In genomic region chr4:106474241-106474640, GRCm38 (mm10) we compare ENCODE assay signal across 10 mouse cellular contexts. TPM values are rescaled to one million over a fixed set of nuclear protein-coding genes. Genes with fewer than 3 reads are reported as not detected.
DNase-seq lines count a peak whose midpoint lies in the region; ATAC-seq lines count a peak whose summit lies in the region.
"Had no signal": no experiment of that assay in that cellular context is flagged by ENCODE, and none has a peak within 500 bp of the region (broad histone marks: within the 10 kb centered on the region; RNA-seq: fewer than 3 reads in every experiment).

No protein-coding gene starts in this region.

- no peaks in the 10 kb centered on the region for H3K27me3 ChIP-seq in forebrain, embryonic 13.5 days
- no peaks in the 10 kb centered on the region for H3K27me3 ChIP-seq in intestine, embryonic 16.5 days (replicated peaks; ENCODE audit: control insufficient read depth, insufficient read depth, low read length)
- peaks cover 11% of the 10 kb centered on the region for H3K27me3 ChIP-seq in limb, embryonic 13.5 days
- H3K27me3 ChIP-seq: stomach, embryonic 15.5 days had no signal

- H3K9me3 ChIP-seq in forebrain, embryonic 13.5 days (replicated peaks), result no peaks in the 10 kb centered on the region
- H3K9me3 ChIP-seq in intestine, embryonic 16.5 days (ENCODE audit: control insufficient read depth, low read length), result no peaks in the 10 kb centered on the region
- no peaks in the 10 kb centered on the region for H3K9me3 ChIP-seq in limb, embryonic 13.5 days
- H3K9me3 ChIP-seq: stomach, embryonic 15.5 days had no signal

- no peak overlapping the region for H3K4me3 ChIP-seq in forebrain, embryonic 13.5 days
- no peak overlapping the region for H3K4me3 ChIP-seq in intestine, embryonic 16.5 days (ENCODE audit: low read length)
- H3K4me3 ChIP-seq in limb, embryonic 13.5 days, result no peak overlapping the region
- H3K4me3 ChIP-seq: stomach, embryonic 15.5 days had no signal

- H3K27ac ChIP-seq in forebrain, embryonic 13.5 days, result no peak overlapping the region
- H3K27ac ChIP-seq in intestine, embryonic 16.5 days (ENCODE audit: low read length), result no peak overlapping the region
- no peak overlapping the region for H3K27ac ChIP-seq in limb, embryonic 13.5 days
- H3K27ac ChIP-seq: stomach, embryonic 15.5 days had no signal

- WGBS in forebrain, embryonic 13.5 days, result 2% methylated on average over 6 of the region's 6 CpGs
- 3% methylated on average over 6 of the region's 6 CpGs for WGBS in intestine, embryonic 16.5 days
- WGBS in limb, embryonic 13.5 days, result 6% methylated on average over 6 of the region's 6 CpGs

- ATAC-seq in forebrain, embryonic 13.5 days, result peak; percentile 76
- ATAC-seq in intestine, embryonic 16.5 days, result peak; percentile 41
- peak; percentile 66; the same call in 1 of the 2 replicates for ATAC-seq in limb, embryonic 13.5 days (ENCODE audit: low FRiP score, low read depth)

- H3K36me3 ChIP-seq in forebrain, embryonic 13.5 days (ENCODE audit: poor library complexity, severe bottlenecking), result no peaks in the 10 kb centered on the region
- no peaks in the 10 kb centered on the region for H3K36me3 ChIP-seq in intestine, embryonic 16.5 days (ENCODE audit: control insufficient read depth, insufficient read depth, low read length)
- no peaks in the 10 kb centered on the region for H3K36me3 ChIP-seq in limb, embryonic 13.5 days
- H3K36me3 ChIP-seq: stomach, embryonic 15.5 days had no signal

- no peaks in the 10 kb centered on the region for H3K4me1 ChIP-seq in forebrain, embryonic 13.5 days
- H3K4me1 ChIP-seq in intestine, embryonic 16.5 days (ENCODE audit: control insufficient read depth, insufficient read depth, low read length), result 0 out of 2 replicates have a peak, but pooled peaks cover 2% of the 10 kb centered on the region
- no peaks in the 10 kb centered on the region for H3K4me1 ChIP-seq in limb, embryonic 13.5 days
- H3K4me1 ChIP-seq: stomach, embryonic 15.5 days had no signal

- peak; percentile 73 for DNase-seq in A20 (ENCODE audit: low read depth, low spot score)
- peak; percentile 45 for DNase-seq in ES-CJ7 (ENCODE audit: low read depth, low spot score)
- DNase-seq in cerebellum, adult 11-12 months, result peak; percentile 48
- DNase-seq in naive thymus-derived CD4-positive, alpha-beta T cell, adult 2 months (ENCODE audit: low read depth), result peak; percentile 77
- peak; percentile 71 for DNase-seq in thymus, postnatal 14 days

- no peak overlapping the region for H3K4me2 ChIP-seq in forebrain, embryonic 13.5 days
- no peak overlapping the region for H3K4me2 ChIP-seq in intestine, embryonic 16.5 days (ENCODE audit: low read depth, low read length)
- no peak overlapping the region for H3K4me2 ChIP-seq in limb, embryonic 13.5 days (replicated peaks)
- H3K4me2 ChIP-seq: stomach, embryonic 15.5 days had no signal

- no peak overlapping the region for H3K9ac ChIP-seq in forebrain, embryonic 13.5 days
- no peak overlapping the region for H3K9ac ChIP-seq in intestine, embryonic 16.5 days (ENCODE audit: low read depth, low read length)
- no peak overlapping the region for H3K9ac ChIP-seq in limb, embryonic 13.5 days
- H3K9ac ChIP-seq: stomach, embryonic 15.5 days had no signal

RNA-seq across cellular contexts. Expression of gene Pcsk9, which starts 10.1 kb away (rescaled TPM):
- 1.1 and 2.5 TPM in 2 replicates for polyA plus RNA-seq in forebrain, embryonic 13.5 days (2015; fragmentation: Nextera tagmentation; extraction: Ambion mirVana)
- 189 TPM in 2 replicates for polyA plus RNA-seq in intestine, embryonic 16.5 days (2015; fragmentation: Nextera tagmentation; extraction: Ambion mirVana)
- 2.0 and 2.6 TPM in 2 replicates for polyA plus RNA-seq in limb, embryonic 13.5 days (2015; fragmentation: Nextera tagmentation; extraction: Ambion mirVana)

RNA-seq across cellular contexts. Expression of gene Bsnd, which starts 17.8 kb away (rescaled TPM):
- not detected in 2 replicates for polyA plus RNA-seq in forebrain, embryonic 13.5 days (2015; fragmentation: Nextera tagmentation; extraction: Ambion mirVana)
- polyA plus RNA-seq in intestine, embryonic 16.5 days (2015; fragmentation: Nextera tagmentation; extraction: Ambion mirVana), result not detected in 2 replicates
- not detected in 2 replicates for polyA plus RNA-seq in limb, embryonic 13.5 days (2015; fragmentation: Nextera tagmentation; extraction: Ambion mirVana)
- polyA plus RNA-seq: heart, embryonic 16.5 days; stomach, embryonic 15.5 days had no signal

Comparison
In these comparisons a context has a peak if more than half of its experiments do, and no peak if none do; other contexts are left out.
1. RNA of gene Pcsk9, which starts 10.1 kb away (polyA plus RNA-seq): 189 TPM in intestine, embryonic 16.5 days; 2.0 to 2.6 TPM in limb, embryonic 13.5 days and 1.1 to 2.5 TPM in forebrain, embryonic 13.5 days; every median in the first group is over 10 times any median in the second.
2. Peak in every context shown above with its lines, with median percentiles within 50 percentile points of each other: DNase-seq and ATAC-seq.